ENCODE assay signal across 12 mouse cellular contexts in genomic region chr11:89404489-89404888, GRCm38 (mm10).
DNase-seq lines count a peak whose midpoint lies in the region; ATAC-seq and TF ChIP-seq lines count a peak whose summit lies in the region.
"Had no signal": no experiment of that assay in that cellular context is flagged by ENCODE, and none has a peak within 500 bp of the region (broad histone marks: within the 10 kb centered on the region; RNA-seq: fewer than 3 reads in every experiment).

No protein-coding gene starts in this region.

- DNase-seq in embryonic facial prominence, embryonic 11.5 days (ENCODE audit: low spot score): peak; percentile 9
- DNase-seq in embryonic facial prominence, embryonic 10.5 days (ENCODE audit: low spot score): no peak
- peak; percentile 4 for DNase-seq in layer of hippocampus, adult 11-12 months (ENCODE audit: low spot score)
- no peak for DNase-seq in layer of hippocampus, adult 8-10 months (ENCODE audit: low spot score in 2 of 2)
- DNase-seq in thymus, adult 2 months: peak; percentile 4
- DNase-seq in thymus, postnatal 0 days (ENCODE audit: low spot score): no peak
- DNase-seq in stomach, postnatal 0 days (ENCODE audit: low spot score): no peak
- no peak for DNase-seq in spleen, postnatal 10 days (ENCODE audit: low spot score in 2 of 2)
- DNase-seq: adrenal gland, postnatal 25 days; cerebellum, adult 11-12 months had no signal

- no peaks in the 10 kb centered on the region for H3K36me3 ChIP-seq in embryonic facial prominence, embryonic 11.5 days (replicated peaks; ENCODE audit: control insufficient read depth, insufficient read depth, low read depth, low read length)
- no peaks in the 10 kb centered on the region for H3K36me3 ChIP-seq in embryonic facial prominence, embryonic 10.5 days (replicated peaks)
- H3K36me3 ChIP-seq in thymus, adult 2 months (ENCODE audit: control insufficient read depth, insufficient read depth, low read length): no peaks in the 10 kb centered on the region
- H3K36me3 ChIP-seq in stomach, postnatal 0 days (ENCODE audit: control insufficient read depth, insufficient read depth, low read length): no peaks in the 10 kb centered on the region
- H3K36me3 ChIP-seq: midbrain, embryonic 12.5 days had no signal

- no peaks in the 10 kb centered on the region for H3K27me3 ChIP-seq in embryonic facial prominence, embryonic 11.5 days (ENCODE audit: control insufficient read depth, insufficient read depth, low read length)
- no peaks in the 10 kb centered on the region for H3K27me3 ChIP-seq in embryonic facial prominence, embryonic 10.5 days (replicated peaks; ENCODE audit: low read depth, poor library complexity, severe bottlenecking)
- H3K27me3 ChIP-seq in thymus, adult 2 months (ENCODE audit: control insufficient read depth, insufficient read depth, low read length): no peaks in the 10 kb centered on the region
- no peaks in the 10 kb centered on the region for H3K27me3 ChIP-seq in stomach, postnatal 0 days (ENCODE audit: control insufficient read depth, insufficient read depth, low read length)
- H3K27me3 ChIP-seq: midbrain, embryonic 12.5 days had no signal

- no peak overlapping the region for H3K4me2 ChIP-seq in embryonic facial prominence, embryonic 11.5 days (ENCODE audit: low read depth, low read length)
- H3K4me2 ChIP-seq in stomach, postnatal 0 days (replicated peaks; ENCODE audit: low read depth): no peak overlapping the region
- H3K4me2 ChIP-seq: midbrain, embryonic 12.5 days had no signal

- no peak for TF ChIP-seq EP300 in stomach, postnatal 0 days (optimal IDR thresholded peaks at IDR 0.05)

- H3K4me3 ChIP-seq in embryonic facial prominence, embryonic 11.5 days (ENCODE audit: low read depth, low read length): no peak overlapping the region
- no peak overlapping the region for H3K4me3 ChIP-seq in embryonic facial prominence, embryonic 10.5 days
- no peak overlapping the region for H3K4me3 ChIP-seq in thymus, adult 2 months (ENCODE audit: control insufficient read depth, insufficient read depth, low read length)
- H3K4me3 ChIP-seq in stomach, postnatal 0 days (ENCODE audit: low read depth, low read length): no peak overlapping the region
- H3K4me3 ChIP-seq: midbrain, embryonic 12.5 days had no signal

- TF ChIP-seq CTCF in thymus, adult 2 months (IDR thresholded peaks at IDR 0.05; ENCODE audit: borderline replicate concordance, control insufficient read depth, extremely low read depth, insufficient read depth, low read length, poor library complexity): no peak
- peak; percentile 43 for TF ChIP-seq CTCF in stomach, postnatal 0 days (IDR thresholded peaks at IDR 0.05; ENCODE audit: low read depth)

- H3K4me1 ChIP-seq in embryonic facial prominence, embryonic 11.5 days (ENCODE audit: control insufficient read depth, insufficient read depth, low read length): no peaks in the 10 kb centered on the region
- H3K4me1 ChIP-seq in embryonic facial prominence, embryonic 10.5 days: peaks cover 6% of the 10 kb centered on the region; the same call in 1 of the 2 replicates
- no peaks in the 10 kb centered on the region for H3K4me1 ChIP-seq in thymus, adult 2 months (replicated peaks; ENCODE audit: control insufficient read depth, insufficient read depth, low read length)
- no peaks in the 10 kb centered on the region for H3K4me1 ChIP-seq in stomach, postnatal 0 days (replicated peaks; ENCODE audit: control insufficient read depth, insufficient read depth)
- H3K4me1 ChIP-seq: midbrain, embryonic 12.5 days had no signal

- no peaks in the 10 kb centered on the region for H3K9me3 ChIP-seq in embryonic facial prominence, embryonic 11.5 days (replicated peaks; ENCODE audit: control insufficient read depth, low read length)
- no peaks in the 10 kb centered on the region for H3K9me3 ChIP-seq in embryonic facial prominence, embryonic 10.5 days
- H3K9me3 ChIP-seq in stomach, postnatal 0 days (ENCODE audit: control insufficient read depth, low read length): no peaks in the 10 kb centered on the region
- H3K9me3 ChIP-seq: midbrain, embryonic 12.5 days had no signal

- no peak overlapping the region for H3K9ac ChIP-seq in embryonic facial prominence, embryonic 11.5 days (replicated peaks; ENCODE audit: low read length)
- no peak overlapping the region for H3K9ac ChIP-seq in stomach, postnatal 0 days (ENCODE audit: low read length)
- H3K9ac ChIP-seq: midbrain, embryonic 12.5 days had no signal

- WGBS in embryonic facial prominence, embryonic 11.5 days: 93% methylated on average over 1 of the region's 1 CpGs
- 97% methylated on average over 1 of the region's 1 CpGs for WGBS in embryonic facial prominence, embryonic 10.5 days
- WGBS in thymus, adult 2 months: 100% methylated on average over 1 of the region's 1 CpGs
- WGBS in stomach, postnatal 0 days: 81% methylated on average over 1 of the region's 1 CpGs

- ATAC-seq in embryonic facial prominence, embryonic 11.5 days (replicated peaks; ENCODE audit: insufficient number of reproducible peaks, low FRiP score, low TSS enrichment, low read depth): no peak
- ATAC-seq in stomach, postnatal 0 days (ENCODE audit: low FRiP score, low TSS enrichment): no peak
- ATAC-seq: inflammation-experienced regulatory T-cells, adult 6 months had no signal

- no peak for TF ChIP-seq POLR2A in thymus, adult 2 months (IDR thresholded peaks at IDR 0.05; ENCODE audit: control insufficient read depth, extremely low read depth, insufficient read depth, low read length, poor library complexity)

- no peak overlapping the region for H3K27ac ChIP-seq in embryonic facial prominence, embryonic 11.5 days (replicated peaks; ENCODE audit: low read depth, low read length)
- H3K27ac ChIP-seq in embryonic facial prominence, embryonic 10.5 days (replicated peaks): no peak overlapping the region
- H3K27ac ChIP-seq in thymus, adult 2 months (ENCODE audit: control insufficient read depth, insufficient read depth, low read length): no peak overlapping the region
- H3K27ac ChIP-seq in stomach, postnatal 0 days (replicated peaks): no peak overlapping the region
- H3K27ac ChIP-seq: midbrain, embryonic 12.5 days had no signal

Comparison
In these comparisons a context has a peak if more than half of its experiments do, and no peak if none do; other contexts are left out.
1. DNase-seq: peak in embryonic facial prominence, embryonic 11.5 days (single experiment), layer of hippocampus, adult 11-12 months (single experiment) and thymus, adult 2 months (single experiment); none in embryonic facial prominence, embryonic 10.5 days (single experiment), layer of hippocampus, adult 8-10 months (0 of 2), thymus, postnatal 0 days (single experiment), stomach, postnatal 0 days (single experiment) and spleen, postnatal 10 days (0 of 2).